Mouse (Mus musculus): ENCODE results near the gene Tnfaip1.
"Not testable (repeated sequence)": the region's sequence is repeated elsewhere in the genome, so short reads cannot be mapped to it uniquely, and the experiment has no call there.

DNA sequence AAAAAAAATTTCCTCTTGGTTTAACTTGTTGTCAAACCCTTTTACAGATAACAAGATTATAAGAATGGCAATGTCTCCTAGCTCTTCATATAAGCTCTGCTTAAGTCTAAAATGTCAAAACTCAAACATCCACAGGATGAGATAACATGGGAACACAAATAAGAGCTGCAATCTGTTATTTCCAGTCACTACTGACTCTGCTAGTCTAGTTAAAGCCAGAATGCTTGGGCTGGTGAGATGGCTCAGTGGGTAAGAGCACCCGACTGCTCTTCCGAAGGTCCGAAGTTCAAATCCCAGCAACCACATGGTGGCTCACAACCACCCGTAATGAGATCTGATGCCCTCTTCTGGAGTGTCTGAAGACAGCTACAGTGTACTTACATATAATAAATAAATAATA is 37.9 kb upstream of the Tnfaip1 start:
- TF ChIP-seq POLR2A (IDR thresholded peaks at IDR 0.05; ENCODE audit: low read depth, low read length); CTCF (conservative IDR thresholded peaks at IDR 0.05; ENCODE audit: insufficient read depth, insufficient read length, low read depth, low read length): not testable (repeated sequence)
